Mouse (Mus musculus) heart, adult 8-10 months (tissue): Measurements from ENCODE around the gene Akr1b8. TPM values are rescaled to one million over a fixed set of nuclear protein-coding genes. Genes with fewer than 3 reads are reported as not detected.
"Not testable (repeated sequence)": the region's sequence is repeated elsewhere in the genome, so short reads cannot be mapped to it uniquely, and the experiment has no call there.

Experiments
- DNase-seq: peaks from one replicate; pipeline ENCODE4 v3.0.0; 2022; ENCODE audit warnings: low spot score
- total RNA-seq, 4 experiments: library from RNA; stranded (reverse); gene quantifications; 2 replicates each; pipeline ENCODE4 v1.2.4; 2022

Akr1b8 gene
- 1 to 10 TPM; 3.7 to 4.6 (median 3.9) TPM for total RNA-seq

DNA sequence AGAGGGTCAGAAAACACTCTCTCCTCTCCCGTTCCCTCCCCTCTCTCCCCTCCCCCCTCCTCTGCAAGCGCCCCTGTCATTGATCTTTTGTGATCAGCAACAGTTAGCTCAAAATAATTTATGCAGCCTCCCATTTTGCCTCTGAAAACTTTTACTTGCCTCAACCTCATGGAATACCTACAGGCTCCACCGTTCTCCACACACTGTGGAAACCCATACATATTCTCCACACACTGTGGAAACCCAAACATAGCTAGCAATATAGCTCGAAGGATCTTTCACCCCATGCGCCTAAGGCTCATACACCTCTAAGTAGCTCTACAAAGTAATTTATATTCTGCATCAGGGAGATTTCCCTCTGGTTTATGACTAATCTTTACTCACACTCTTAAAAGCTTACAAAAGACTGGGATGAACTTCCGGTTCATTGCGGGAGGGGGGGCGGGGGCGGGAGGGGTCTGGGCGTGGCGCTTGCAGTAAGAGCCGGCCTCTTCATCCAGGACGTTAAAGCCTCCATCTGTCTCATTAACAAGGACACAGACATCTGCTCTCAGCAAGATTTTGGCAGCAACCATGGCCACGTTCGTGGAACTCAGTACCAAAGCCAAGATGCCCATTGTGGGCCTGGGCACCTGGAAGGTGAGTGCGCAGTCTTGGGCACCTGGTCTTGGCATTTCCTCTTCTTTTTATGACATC is at the start of gene Akr1b8:
Akr1b8 (plus strand) TSS at position 462 of the 696 bp plus-strand sequence.
- DNase-seq, result no peak

- peak; percentile 38 for DNase-seq
These were observed 49.2 kb upstream of the Akr1b8 start for GRCm38 (mm10) chr6:34304675-34305241.

DNA sequence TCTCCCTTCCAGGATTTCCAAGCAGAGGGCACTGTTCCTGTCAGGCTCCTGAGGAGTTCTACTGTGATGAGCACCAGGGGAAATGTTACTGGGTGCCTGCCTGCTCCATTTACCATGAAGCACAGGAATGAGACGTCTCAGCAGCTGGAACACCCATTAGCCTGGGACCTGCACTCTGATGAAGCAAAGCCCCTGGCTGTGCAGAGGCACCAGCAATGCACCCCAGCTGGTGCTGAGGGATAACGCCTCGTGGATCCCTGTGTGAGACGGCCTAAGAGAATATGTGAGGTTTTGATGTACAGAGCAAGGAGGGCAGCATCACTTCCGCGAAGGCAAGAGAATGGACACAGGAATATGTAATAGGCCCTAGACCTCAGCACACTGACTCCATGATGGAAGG is 47.1 kb upstream of the Akr1b8 start:
- DNase-seq, result no peak

DNA sequence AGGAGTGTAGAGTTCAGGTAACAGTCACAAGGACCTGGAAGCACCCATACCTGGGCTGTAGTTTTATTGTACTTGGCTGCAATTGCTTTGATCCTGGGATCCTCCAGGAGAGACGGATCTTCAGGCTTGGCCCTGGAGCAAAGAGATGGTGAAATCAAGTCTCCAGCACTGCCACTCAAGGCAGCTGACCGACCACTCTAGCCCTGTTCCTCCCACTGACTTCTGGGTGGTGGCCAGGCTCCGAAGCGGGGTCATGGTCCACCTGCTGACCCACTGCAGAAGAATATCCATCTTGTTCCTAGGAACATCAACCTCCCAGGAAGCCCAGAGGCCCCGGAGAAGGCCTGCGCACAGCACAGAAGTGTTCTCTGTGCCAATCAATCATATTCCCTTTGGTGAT is 44.4 kb upstream of the Akr1b8 start:
- DNase-seq, result no peak

- DNase-seq, result no peak
These were observed 43.8 kb upstream of the Akr1b8 start for GRCm38 (mm10) chr6:34310023-34310595.

- peak; percentile 26 for DNase-seq
These were observed 40.5 kb upstream of the Akr1b8 start for GRCm38 (mm10) chr6:34313386-34313785.

- DNase-seq, result peak; percentile 34
These were observed 40.0 kb upstream of the Akr1b8 start for GRCm38 (mm10) chr6:34313921-34314320.

- peak; percentile 92 for DNase-seq
These were observed 36.8 kb upstream of the Akr1b8 start, which contains the start of gene Akr1b3 for GRCm38 (mm10) chr6:34316854-34317771. Akr1b3 (minus strand) TSS chr6:34317478.

DNA sequence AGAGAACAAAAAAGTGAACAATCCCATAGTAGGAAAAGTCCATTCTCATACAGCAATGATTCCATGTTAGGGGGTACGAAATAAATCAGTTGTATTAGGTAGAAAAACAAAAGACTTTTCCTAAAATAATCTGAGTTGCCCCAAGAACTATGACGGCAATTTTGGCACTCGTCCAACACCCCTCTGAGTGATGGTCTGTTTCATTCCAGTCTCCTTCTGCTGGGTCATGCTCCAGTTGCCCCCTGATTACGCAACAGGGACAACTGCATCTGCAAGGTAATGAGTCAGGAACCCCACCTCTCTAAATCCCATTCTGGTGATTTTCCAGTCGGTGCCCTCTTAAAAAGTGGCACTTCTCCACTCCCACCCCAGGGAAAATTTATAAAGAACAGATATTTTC is 35.7 kb upstream of the Akr1b8 start:
- peak; percentile 19 for DNase-seq

DNA sequence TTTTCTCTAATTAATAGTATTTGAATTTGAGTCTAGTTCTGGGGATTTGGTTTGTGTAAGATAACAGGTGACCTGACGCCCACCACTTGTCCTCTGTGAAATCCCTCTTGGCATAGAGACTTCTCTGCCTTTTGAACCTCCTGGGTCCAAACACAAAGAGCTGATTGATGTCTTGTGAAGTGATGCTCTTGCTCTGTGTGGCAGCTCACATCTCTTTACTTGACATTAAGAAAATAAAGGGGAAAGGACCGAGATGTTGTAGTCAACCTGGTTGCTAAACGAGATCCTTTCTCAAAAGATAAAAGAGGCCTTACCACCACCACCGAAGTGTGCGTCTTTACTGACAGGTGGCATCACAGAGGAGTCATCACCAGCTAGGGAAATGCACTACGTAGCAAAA is 35.3 kb upstream of the Akr1b8 start:
- no peak for DNase-seq

GRCm38 (mm10) chr6:34322121-34322520 is 31.8 kb upstream of the Akr1b8 start:
- no peak for DNase-seq

- DNase-seq, result no peak
These were observed 22.5 kb upstream of the Akr1b8 start for GRCm38 (mm10) chr6:34331379-34331778.

DNA sequence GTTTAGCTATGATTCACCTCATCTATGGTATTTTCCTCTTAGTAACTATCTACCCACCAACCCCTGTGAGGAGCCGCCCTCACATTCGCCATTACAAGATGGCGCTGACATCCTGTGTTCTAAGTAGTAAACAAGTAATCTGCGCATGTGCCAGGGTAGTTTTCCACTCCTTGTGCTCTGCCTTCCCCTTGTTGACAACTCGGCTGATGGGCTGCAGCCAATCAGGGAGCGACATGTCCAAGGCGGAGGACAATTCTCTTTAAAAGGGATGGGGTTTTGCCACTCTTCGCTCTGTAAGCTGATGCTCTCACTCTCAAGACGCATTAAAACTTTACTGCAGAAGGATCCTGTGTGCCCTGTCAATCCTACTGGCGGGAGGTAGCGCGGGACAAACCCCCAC is 22.1 kb upstream of the Akr1b8 start:
- DNase-seq, result not testable (repeated sequence)

- DNase-seq, result no peak
These were observed 19.2 kb upstream of the Akr1b8 start for GRCm38 (mm10) chr6:34334673-34335072.

DNA sequence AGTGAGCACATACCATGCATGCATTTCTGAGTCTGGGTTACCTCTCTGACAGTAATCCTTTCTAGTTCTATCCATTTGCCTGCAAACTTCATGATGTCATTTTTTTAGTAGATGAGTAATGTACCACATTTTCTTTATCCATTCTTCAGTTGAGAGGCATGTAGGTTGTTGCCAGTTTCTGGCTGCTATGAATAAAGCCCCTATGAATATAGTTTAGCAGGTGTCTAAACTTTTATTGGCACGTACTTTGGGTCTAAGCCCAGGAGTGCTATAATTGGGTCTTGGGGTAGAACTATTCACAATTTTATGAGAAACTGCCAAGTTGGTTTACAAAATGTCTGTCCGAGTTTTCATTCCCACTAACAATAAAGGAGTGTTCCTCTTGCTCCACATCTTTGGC is 16.1 kb upstream of the Akr1b8 start:
- no peak for DNase-seq

- DNase-seq, result no peak
These were observed 11.9 kb upstream of the Akr1b8 start for GRCm38 (mm10) chr6:34341991-34342390.

GRCm38 (mm10) chr6:34342476-34342875 is 11.4 kb upstream of the Akr1b8 start:
- DNase-seq, result no peak

DNA sequence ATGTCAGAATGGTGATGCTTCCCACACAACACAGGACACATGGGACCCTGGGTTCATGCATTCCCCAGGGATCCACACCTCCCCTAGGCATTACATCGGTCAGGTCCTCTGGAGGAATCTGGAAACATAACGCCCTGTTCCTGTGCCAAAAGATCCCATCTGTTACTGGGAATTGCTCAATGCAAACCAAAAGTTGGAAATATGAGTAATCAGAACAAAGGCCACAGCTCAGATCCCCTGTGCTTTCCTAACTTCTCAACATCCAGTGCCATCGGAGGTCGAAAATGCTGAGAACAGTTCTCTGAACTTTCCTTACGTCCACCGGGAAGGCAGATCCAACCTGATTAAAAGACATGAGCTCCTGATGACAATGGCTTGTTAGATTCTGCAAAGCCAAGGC is 10.5 kb upstream of the Akr1b8 start:
- DNase-seq, result no peak

DNA sequence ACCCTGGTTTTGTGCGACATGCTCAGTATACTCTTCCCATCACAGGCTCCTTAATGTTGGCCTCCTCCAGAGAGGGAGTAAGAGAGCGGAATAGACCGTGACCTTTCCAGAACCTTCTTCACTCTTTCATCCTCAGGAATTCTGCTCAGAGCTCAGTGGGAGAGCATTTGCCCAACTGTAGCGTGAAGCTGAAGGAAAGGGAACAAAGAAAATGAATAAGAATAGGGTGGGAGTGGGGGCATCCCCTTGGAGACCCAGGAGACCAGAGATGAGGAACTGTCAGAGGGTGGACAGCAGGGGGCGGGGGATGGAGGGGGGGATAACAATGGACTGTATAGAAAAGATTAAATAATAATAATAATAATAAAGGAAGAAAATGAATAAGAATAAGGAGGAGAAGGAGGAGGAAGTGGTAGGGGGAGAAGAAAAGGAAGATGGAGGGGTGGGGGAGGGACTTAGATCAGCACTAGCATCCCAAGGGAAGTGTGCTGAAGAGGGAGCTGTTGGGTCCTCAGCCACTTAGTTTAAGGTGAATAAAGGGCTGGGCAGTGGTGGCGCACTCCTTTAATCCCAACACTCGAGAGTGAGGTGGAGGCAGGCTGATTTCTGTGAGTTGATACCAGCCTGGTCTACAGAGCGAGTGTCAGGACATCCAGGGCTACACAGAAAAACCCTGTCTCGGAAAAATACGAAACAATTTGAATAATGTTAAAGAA is 9.6 kb upstream of the Akr1b8 start:
- no peak for DNase-seq

DNA sequence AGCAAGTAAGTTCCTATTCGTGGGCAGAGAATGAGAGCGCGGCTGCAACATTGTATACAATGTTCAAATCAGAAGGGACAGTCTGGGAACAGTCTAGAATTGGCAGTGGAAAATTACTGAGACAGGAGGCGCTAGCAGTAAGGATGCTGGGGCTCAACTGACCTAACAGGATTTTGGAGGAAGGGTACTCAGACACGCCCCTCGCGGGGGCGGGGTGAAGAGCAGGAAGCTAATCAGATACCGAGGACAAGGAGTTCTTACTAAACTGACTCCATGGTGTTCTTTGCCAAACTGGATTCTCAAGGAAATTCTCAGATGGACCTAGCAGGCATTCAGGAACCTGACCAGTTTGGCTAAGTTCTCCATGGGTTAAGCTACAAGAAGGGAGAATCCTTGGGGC is 9.0 kb upstream of the Akr1b8 start:
- no peak for DNase-seq

GRCm38 (mm10) chr6:34346096-34346898 is 7.6 kb upstream of the Akr1b8 start:
- peak; percentile 70 for DNase-seq
